Mouse (Mus musculus) G1E (cell line): ENCODE results near the gene Tet2. TPM values are rescaled to one million over a fixed set of nuclear protein-coding genes. Genes with fewer than 3 reads are reported as not detected.

Experiments used
- ATAC-seq: 2 replicates; pipeline ENCODE4 v1.8.0; 2016; ENCODE audit warnings: mild to moderate bottlenecking; ENCODE audit not compliant: insufficient number of reproducible peaks, poor library complexity, low FRiP score, severe bottlenecking; ENCODE audit errors: extremely low read depth
- DNase-seq: peaks from one replicate; pipeline ENCODE4 v3.0.0; 2012; ENCODE audit warnings: low spot score
- H3K27me3 ChIP-seq: 2 replicates; pipeline ENCODE4 v1.6.1; 2012; ENCODE audit warnings: mild to moderate bottlenecking, low read length, inconsistent platforms; ENCODE audit not compliant: insufficient read depth
- H3K36me3 ChIP-seq: replicated peaks from 2 replicates; pipeline ENCODE3; 2012; ENCODE audit warnings: mild to moderate bottlenecking, inconsistent platforms
- H3K4me1 ChIP-seq: 2 replicates; pipeline ENCODE4 v1.6.1; 2012; ENCODE audit warnings: low read depth, low read length, inconsistent platforms, mixed read lengths; ENCODE audit not compliant: insufficient read depth
- H3K4me3 ChIP-seq: 2 replicates; pipeline ENCODE4 v1.5.1; 2012; ENCODE audit warnings: low read depth, mild to moderate bottlenecking, inconsistent platforms, low read length, moderate library complexity, mixed read lengths
- H3K9me3 ChIP-seq: replicated peaks from 2 replicates; pipeline ENCODE4 v1.6.1; 2012; ENCODE audit warnings: inconsistent platforms
- CTCF ChIP-seq: IDR thresholded peaks from 2 replicates; pipeline ENCODE4 v1.5.1; 2012; ENCODE audit warnings: low read depth, low read length, inconsistent platforms, mixed read lengths
- GATA1 ChIP-seq: IDR thresholded peaks from 2 replicates; pipeline ENCODE4 v1.6.1; 2012; ENCODE audit warnings: borderline replicate concordance, low read length, inconsistent platforms, mixed read lengths
- GATA2 ChIP-seq: IDR thresholded peaks from 2 replicates; pipeline ENCODE4 v1.6.1; 2012; ENCODE audit warnings: low read depth, low read length, inconsistent platforms, borderline replicate concordance
- POLR2AphosphoS5 ChIP-seq: IDR thresholded peaks from 2 replicates; pipeline ENCODE4 v1.6.1; 2012; ENCODE audit warnings: low read depth, low read length, inconsistent platforms; ENCODE audit not compliant: insufficient replicate concordance
- TAL1 ChIP-seq: conservative IDR thresholded peaks from 2 replicates; pipeline ENCODE4 v1.6.1; 2012; ENCODE audit warnings: low read depth, low read length, inconsistent platforms, mixed read lengths
- polyA plus RNA-seq: library from polyadenylated mRNA; stranded (reverse); fragments of >175 nt; gene quantifications from 2 replicates; pipeline ENCODE4 v1.2.3, GENCODE M21; 2012
- total RNA-seq, 2 experiments: library from RNA; stranded (forward) in 1 of 2; stranded (reverse) in 1 of 2; fragments of 200-1000 nt in 1 of 2; fragments of >200 nt in 1 of 2; fragmentation: Nextera tagmentation in 1 of 2; gene quantifications; 2 replicates each; pipeline ENCODE4 v1.2.3; 2014 to 2017

The Tet2 gene
- total and polyA plus RNA-seq, 3 experiments, result 14.8 to 144 (median 97.1) TPM

DNA sequence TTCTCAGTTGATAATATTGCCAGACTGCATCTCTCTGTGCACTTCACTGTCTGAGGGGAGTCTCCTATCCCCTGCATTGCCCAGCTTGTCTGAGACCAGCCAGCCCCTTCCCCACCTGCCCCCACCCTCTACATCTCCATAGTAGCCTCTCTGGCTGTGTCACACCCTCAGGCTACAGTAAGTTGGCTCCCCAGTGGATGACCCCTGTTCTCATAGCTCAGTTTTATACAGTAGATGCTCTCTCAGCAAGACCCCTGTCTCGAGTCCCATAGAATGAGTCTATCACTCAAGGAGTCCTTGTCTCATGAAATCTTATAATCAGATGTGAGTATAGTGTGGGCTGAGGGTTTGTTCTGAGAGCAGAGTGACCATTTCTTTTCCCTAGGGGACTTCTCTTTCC lies 85.8 kb downstream of the Tet2 start:
- no peak for DNase-seq
- TF ChIP-seq POLR2AphosphoS5 (no peak), TAL1 (no peak), GATA1 (no peak), CTCF (no peak), GATA2 (no peak)
- H3K27me3 ChIP-seq, result no peaks in the 10 kb centered on the region

DNA sequence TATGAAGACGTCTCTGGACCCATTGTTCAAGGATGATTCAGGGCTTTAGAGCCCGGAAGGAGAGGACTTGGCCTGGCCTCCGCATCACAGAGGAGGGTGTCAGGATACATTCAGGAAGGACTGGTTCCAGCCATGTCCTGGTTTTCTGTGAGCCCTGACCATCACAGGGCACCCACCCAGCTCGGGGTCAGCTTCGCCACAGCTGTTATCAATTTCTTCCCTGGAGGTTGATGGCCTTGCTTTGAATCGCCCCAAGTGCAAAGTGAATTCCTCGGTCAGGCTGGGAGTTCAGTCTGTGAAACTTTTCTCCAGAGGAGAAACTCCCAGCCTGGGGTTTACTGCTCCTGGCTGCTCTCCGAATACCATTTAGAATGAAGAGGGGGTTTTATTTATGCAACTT lies 91.0 kb downstream of the Tet2 start:
- H3K27me3 ChIP-seq, result 0 out of 2 replicates have a peak, but pooled peaks cover 3% of the 10 kb centered on the region
- no peak for DNase-seq
- H3K9me3 ChIP-seq, result peaks cover 4% of the 10 kb centered on the region
- no peak overlapping the region for H3K4me3 ChIP-seq
- H3K36me3 ChIP-seq, result no peaks in the 10 kb centered on the region
- no peaks in the 10 kb centered on the region for H3K4me1 ChIP-seq
- no peak for ATAC-seq
- TF ChIP-seq GATA2 (no peak), CTCF (no peak), TAL1 (no peak), POLR2AphosphoS5 (no peak), GATA1 (no peak)

More for the DNA sequence above, 85.8 kb downstream of the Tet2 start:
- no peak overlapping the region for H3K4me3 ChIP-seq
- peaks cover 26% of the 10 kb centered on the region for H3K36me3 ChIP-seq
- peaks cover 15% of the 10 kb centered on the region for H3K4me1 ChIP-seq
- no peaks in the 10 kb centered on the region for H3K9me3 ChIP-seq
- ATAC-seq, result no peak

DNA sequence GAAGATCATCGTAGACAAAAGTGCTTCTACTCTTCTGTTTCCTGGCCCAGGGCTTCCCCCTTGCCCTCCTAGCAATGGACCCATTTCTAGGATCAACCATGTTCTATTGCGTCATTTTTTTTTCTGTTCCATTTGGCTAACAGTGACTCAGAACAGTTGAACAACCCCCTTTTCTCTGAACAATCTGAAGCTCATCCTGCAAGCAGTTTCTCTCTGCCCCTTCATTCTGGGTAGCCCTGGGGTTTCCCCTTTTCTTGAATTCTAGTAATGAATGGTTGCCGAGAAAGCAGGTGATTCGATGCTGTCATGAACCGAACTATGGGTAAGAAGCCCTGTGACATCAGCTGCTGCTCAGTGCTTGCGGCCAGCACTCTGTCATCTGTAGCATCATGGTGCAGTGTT lies 108.0 kb downstream of the Tet2 start:
- Histone ChIP-seq H3K4me1 (no peaks in the 10 kb centered on the region), H3K4me3 (no peak overlapping the region), H3K9me3 (no peaks in the 10 kb centered on the region), H3K36me3 (no peaks in the 10 kb centered on the region), H3K27me3 (peaks cover 3% of the 10 kb centered on the region)
- no peak for DNase-seq
- no peak for ATAC-seq
- TF ChIP-seq GATA2 (no peak), POLR2AphosphoS5 (no peak), CTCF (no peak), TAL1 (no peak)

DNA sequence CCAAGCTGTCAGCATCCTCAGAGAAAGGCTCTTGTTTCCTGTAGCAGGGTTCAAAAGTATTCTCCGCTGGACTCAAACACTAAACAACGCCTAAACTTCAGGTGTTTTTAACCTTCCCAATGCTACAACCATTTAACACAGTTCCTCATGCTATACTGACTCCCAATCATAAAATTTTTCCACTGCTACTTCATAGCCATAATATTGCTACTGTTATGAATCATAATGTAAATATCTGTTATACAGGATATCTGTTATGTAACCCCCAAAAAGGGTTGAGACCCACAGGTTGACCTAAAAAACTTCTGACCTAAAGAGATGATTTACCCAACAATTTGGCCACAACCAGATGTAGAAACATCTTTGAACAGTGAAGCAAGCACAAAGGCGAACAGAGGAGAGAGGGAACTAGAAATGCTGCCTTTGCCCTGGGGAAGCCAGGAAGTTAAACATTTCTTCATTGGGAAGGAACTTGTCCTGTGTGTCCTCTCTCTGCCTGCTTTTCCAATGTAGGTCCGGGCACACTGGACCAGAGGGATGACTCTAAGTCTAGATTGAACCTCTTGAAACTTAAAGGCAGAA lies 108.6 kb downstream of the Tet2 start:
- Histone ChIP-seq H3K27me3 (peaks cover 3% of the 10 kb centered on the region), H3K4me3 (no peak overlapping the region), H3K4me1 (no peaks in the 10 kb centered on the region), H3K36me3 (no peaks in the 10 kb centered on the region), H3K9me3 (no peaks in the 10 kb centered on the region)
- no peak for DNase-seq
- ATAC-seq, result no peak
- no peak for TF ChIP-seq GATA1
- no peak for TF ChIP-seq CTCF
- TF ChIP-seq GATA2, result no peak
- no peak for TF ChIP-seq POLR2AphosphoS5
- no peak for TF ChIP-seq TAL1

DNA sequence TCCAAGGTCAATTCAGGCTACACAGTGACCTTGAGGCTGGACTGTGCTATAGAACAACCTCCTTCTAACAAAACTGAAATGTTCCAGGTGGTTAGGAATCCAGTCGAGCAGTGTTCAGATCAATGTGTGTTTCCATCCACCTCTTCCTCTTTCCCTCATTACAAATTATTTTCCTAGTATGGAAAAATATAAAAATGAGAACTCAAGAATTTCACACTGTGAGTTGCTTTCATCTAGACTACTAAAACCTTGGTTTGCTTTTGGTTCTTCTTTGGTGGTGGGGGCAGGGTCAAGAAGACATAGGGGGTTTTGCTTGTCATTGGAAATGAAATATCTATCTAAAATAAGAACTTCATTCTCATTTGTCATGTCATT lies 109.2 kb downstream of the Tet2 start:
- Histone ChIP-seq H3K27me3 (peaks cover 3% of the 10 kb centered on the region), H3K36me3 (no peaks in the 10 kb centered on the region), H3K9me3 (no peaks in the 10 kb centered on the region), H3K4me3 (no peak overlapping the region), H3K4me1 (no peaks in the 10 kb centered on the region)
- no peak for TF ChIP-seq POLR2AphosphoS5
- no peak for TF ChIP-seq TAL1
- TF ChIP-seq CTCF, result no peak
- TF ChIP-seq GATA1, result no peak
- no peak for TF ChIP-seq GATA2
- ATAC-seq, result no peak
- no peak for DNase-seq

DNA sequence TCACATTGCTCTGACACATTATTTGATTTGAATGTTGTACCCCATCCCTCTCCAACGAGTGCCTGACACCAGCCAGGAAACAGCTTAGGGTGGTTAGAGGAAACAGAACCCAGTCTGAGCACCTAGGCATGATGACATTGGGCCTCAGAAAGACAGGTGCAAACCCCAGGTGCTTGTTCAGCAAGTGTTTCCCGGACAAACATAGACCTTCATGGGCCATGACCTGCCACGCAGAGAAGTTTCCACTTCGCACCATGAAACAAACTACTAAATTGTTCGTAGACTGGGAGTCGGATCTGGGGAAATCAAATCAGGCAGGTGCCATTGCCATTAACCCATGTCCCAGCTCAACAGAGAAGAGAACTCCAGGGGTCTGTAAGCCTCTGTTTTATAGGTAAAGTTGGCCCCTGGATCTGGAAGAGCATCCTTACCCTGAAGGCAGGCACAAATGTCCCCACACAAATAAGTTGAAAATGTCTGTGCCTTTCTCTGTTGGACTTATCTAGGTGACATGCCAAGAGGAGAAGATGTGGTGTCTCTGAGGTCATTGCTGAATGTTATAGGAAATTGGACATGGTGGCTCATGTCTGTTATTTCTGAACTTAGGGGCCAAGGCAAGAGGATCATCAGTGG lies 109.7 kb downstream of the Tet2 start:
- ATAC-seq, result no peak
- DNase-seq, result no peak
- Histone ChIP-seq H3K9me3 (no peaks in the 10 kb centered on the region), H3K27me3 (peaks cover 3% of the 10 kb centered on the region), H3K4me1 (no peaks in the 10 kb centered on the region), H3K4me3 (no peak overlapping the region), H3K36me3 (no peaks in the 10 kb centered on the region)
- no peak for TF ChIP-seq GATA1
- no peak for TF ChIP-seq CTCF
